Mouse (Mus musculus) small intestine, adult 2 months (tissue): ENCODE measurements around the gene Inha.

Experiments used
- CTCF ChIP-seq: fragments of 200-500 bp; IDR thresholded peaks from 2 replicates; pipeline ENCODE4 v1.5.1; 2012; ENCODE audit warnings: low read depth, mild to moderate bottlenecking, control low read depth, inconsistent platforms, low read length, moderate library complexity, mixed read lengths; ENCODE audit not compliant: insufficient replicate concordance, insufficient read length; ENCODE audit errors: extremely low read depth
- POLR2A ChIP-seq: fragments of 200-500 bp; IDR thresholded peaks from 2 replicates; pipeline ENCODE4 v1.6.1; 2012; ENCODE audit warnings: low read depth, mild to moderate bottlenecking, control low read depth, inconsistent platforms, low read length, moderate library complexity

- TF ChIP-seq CTCF = no peak
- peak; percentile 53 for TF ChIP-seq POLR2A
Observed at GRCm38 (mm10) chr1:75521321-75522031, 14.6 kb downstream of the Inha start, which contains the start of gene Stk11ip.
